Mouse (Mus musculus): ENCODE data around the gene B4galt3. TPM values are rescaled to one million over a fixed set of nuclear protein-coding genes. Genes with fewer than 3 reads are reported as not detected.
"Not testable (repeated sequence)": the region's sequence is repeated elsewhere in the genome, so short reads cannot be mapped to it uniquely, and the experiment has no call there.

Gene B4galt3
- polyA plus RNA-seq, 1 experiment from 2014 or later, result 77.0 TPM

DNA sequence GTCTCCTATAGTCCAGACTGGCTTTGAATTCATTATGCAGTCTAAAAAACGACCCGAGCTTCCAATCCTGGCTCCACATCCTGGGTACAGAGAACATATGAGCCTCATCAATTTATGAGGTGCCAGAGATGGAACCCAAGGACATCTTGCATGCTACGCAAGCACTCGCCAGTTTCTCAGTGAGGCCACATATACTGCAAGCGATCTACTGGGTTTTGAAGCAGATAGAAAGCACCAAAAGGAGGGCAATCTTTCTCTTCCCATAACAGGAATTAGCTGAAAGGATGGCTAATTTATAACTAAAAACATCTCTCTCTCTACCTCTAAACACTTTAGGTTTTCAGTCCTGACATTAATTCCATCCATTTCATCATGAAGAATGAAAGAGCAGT is 23.8 kb downstream of the B4galt3 start:
- no peaks in the 10 kb centered on the region for H3K9me3 ChIP-seq (ENCODE audit: low read length)
- peak overlapping the region; percentile 97 for H3K9ac ChIP-seq (replicated peaks; ENCODE audit: low read depth)
- ATAC-seq, result no peak
- TF ChIP-seq EP300 (IDR thresholded peaks at IDR 0.05), result no peak
- no peak for TF ChIP-seq CTCF (IDR thresholded peaks at IDR 0.05)
- 0 out of 2 replicates have a peak, but pooled peaks cover 3% of the 10 kb centered on the region for H3K27me3 ChIP-seq (replicated peaks; ENCODE audit: insufficient read depth, low read length)
- peak overlapping the region; percentile 63 for H3K4me2 ChIP-seq (replicated peaks; ENCODE audit: low read depth, low read length)
- peak overlapping the region; percentile 96 for H3K27ac ChIP-seq (ENCODE audit: low read length)
- peak overlapping the region; percentile 83 for H3K4me3 ChIP-seq (ENCODE audit: low read depth, low read length)
- H3K4me1 ChIP-seq (ENCODE audit: insufficient read depth, low read depth, low read length), result peaks cover 5% of the 10 kb centered on the region; the same call in 1 of the 2 replicates
- peak; percentile 41 for DNase-seq (ENCODE audit: low spot score)
- no peaks in the 10 kb centered on the region for H3K36me3 ChIP-seq (ENCODE audit: insufficient read depth, low read length)
- 27% methylated on average over 5 of the region's 5 CpGs for WGBS

DNA sequence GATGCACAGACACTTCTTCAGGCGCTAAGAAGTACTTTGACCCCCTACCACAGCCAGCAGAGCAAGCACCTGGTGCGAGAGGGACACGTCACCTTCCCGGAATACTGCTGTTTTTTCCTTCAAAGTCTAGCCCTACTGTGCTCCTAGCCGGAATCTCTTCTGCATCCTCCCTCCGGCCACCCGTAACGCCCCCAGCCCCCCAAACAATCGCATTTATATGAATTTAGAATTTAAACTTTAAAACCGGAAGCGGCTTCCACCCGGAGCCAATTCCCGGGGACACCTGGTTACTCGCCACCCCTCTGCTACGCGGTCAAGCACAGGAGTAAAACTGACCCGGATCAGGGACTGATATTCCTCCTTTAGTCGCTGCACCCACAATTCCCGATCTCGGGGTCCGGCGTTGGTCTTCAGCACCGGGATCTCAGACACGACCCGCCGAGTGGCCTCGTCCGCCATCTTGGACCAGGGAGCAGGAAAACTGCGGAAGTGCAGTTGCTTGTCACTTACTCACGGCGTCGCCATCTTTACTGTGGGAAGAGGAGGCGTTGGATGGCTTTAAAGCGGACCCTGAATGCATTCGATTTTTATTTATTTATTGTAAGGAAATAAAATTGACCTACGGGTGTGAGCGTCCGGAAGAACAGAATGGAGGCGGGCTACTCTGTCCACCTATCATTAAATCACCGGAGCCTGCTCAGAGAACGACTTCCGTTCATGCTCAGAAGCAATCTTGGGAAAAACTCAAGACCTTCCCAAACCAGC is 24.4 kb downstream of the B4galt3 start, which contains the start of gene Ufc1:
Gene Ufc1 (minus strand): TSS at position 727 of the 765 bp plus-strand sequence.
- under 1% methylated on average over 42 of the region's 42 CpGs for WGBS
- no peaks in the 10 kb centered on the region for H3K36me3 ChIP-seq (ENCODE audit: insufficient read depth, low read length)
- peak within 1 kb of the TSS; percentile 83 for H3K4me3 ChIP-seq (ENCODE audit: low read depth, low read length)
- H3K9me3 ChIP-seq (ENCODE audit: low read length), result no peaks in the 10 kb centered on the region
- peak within 1 kb of the TSS; percentile 63 for H3K4me2 ChIP-seq (replicated peaks; ENCODE audit: low read depth, low read length)
- peaks cover 5% of the 10 kb centered on the region; the same call in 1 of the 2 replicates for H3K4me1 ChIP-seq (ENCODE audit: insufficient read depth, low read depth, low read length)
- peak within 1 kb of the TSS; percentile 96 for H3K27ac ChIP-seq (ENCODE audit: low read length)
- peak within 1 kb of the TSS; percentile 97 for H3K9ac ChIP-seq (replicated peaks; ENCODE audit: low read depth)
- DNase-seq (ENCODE audit: low spot score), result peak; percentile 96
- ATAC-seq, result peak; percentile 92
- TF ChIP-seq EP300 (IDR thresholded peaks at IDR 0.05), result peak; percentile 59
- TF ChIP-seq CTCF (IDR thresholded peaks at IDR 0.05), result peak; percentile 54
- H3K27me3 ChIP-seq (replicated peaks; ENCODE audit: insufficient read depth, low read length), result 0 out of 2 replicates have a peak, but pooled peaks cover 3% of the 10 kb centered on the region

DNA sequence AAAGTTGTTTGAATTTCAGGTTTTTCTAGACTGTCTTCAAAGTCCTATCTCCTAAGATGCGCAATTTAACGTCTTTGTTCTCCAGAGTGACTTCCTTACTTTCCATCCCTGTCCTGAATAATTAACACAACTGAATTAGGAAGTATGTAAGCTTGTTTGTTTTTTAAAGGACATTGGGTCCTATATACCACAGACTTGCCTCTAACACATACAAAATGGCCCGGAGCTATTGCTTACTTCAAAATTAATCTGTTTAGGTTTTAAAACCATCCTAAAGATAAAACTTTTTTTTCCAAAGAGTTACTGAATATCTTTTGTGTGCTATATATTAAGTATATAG is 24.9 kb downstream of the B4galt3 start:
- no peaks in the 10 kb centered on the region for H3K9me3 ChIP-seq (ENCODE audit: low read length)
- H3K4me3 ChIP-seq (ENCODE audit: low read depth, low read length), result peak overlapping the region; percentile 83
- ATAC-seq, result peak; percentile 12; the same call in 1 of the 2 replicates
- DNase-seq (ENCODE audit: low spot score), result no peak
- peak overlapping the region; percentile 63 for H3K4me2 ChIP-seq (replicated peaks; ENCODE audit: low read depth, low read length)
- peak overlapping the region; percentile 97; the same call in 1 of the 2 replicates for H3K9ac ChIP-seq (replicated peaks; ENCODE audit: low read depth)
- H3K4me1 ChIP-seq (ENCODE audit: insufficient read depth, low read depth, low read length), result peaks cover 5% of the 10 kb centered on the region; the same call in 1 of the 2 replicates
- H3K27ac ChIP-seq (ENCODE audit: low read length), result peak overlapping the region; percentile 96
- TF ChIP-seq CTCF (IDR thresholded peaks at IDR 0.05) (no peak), EP300 (IDR thresholded peaks at IDR 0.05) (no peak)
- H3K36me3 ChIP-seq (ENCODE audit: insufficient read depth, low read length), result no peaks in the 10 kb centered on the region
- 0 out of 2 replicates have a peak, but pooled peaks cover 3% of the 10 kb centered on the region for H3K27me3 ChIP-seq (replicated peaks; ENCODE audit: insufficient read depth, low read length)
- WGBS, result 11% methylated on average over 3 of the region's 3 CpGs

GRCm38 (mm10) chr1:171298226-171298625 is 28.1 kb downstream of the B4galt3 start:
- no peak overlapping the region for H3K27ac ChIP-seq (ENCODE audit: low read length)
- 51% methylated on average over 3 of the region's 3 CpGs for WGBS
- no peaks in the 10 kb centered on the region for H3K36me3 ChIP-seq (ENCODE audit: insufficient read depth, low read length)
- no peak overlapping the region for H3K4me2 ChIP-seq (replicated peaks; ENCODE audit: low read depth, low read length)
- DNase-seq (ENCODE audit: low spot score) (no peak), ATAC-seq (no peak)
- H3K9ac ChIP-seq (replicated peaks; ENCODE audit: low read depth), result no peak overlapping the region
- H3K4me3 ChIP-seq (ENCODE audit: low read depth, low read length), result no peak overlapping the region
- peaks cover 5% of the 10 kb centered on the region; the same call in 1 of the 2 replicates for H3K4me1 ChIP-seq (ENCODE audit: insufficient read depth, low read depth, low read length)
- no peaks in the 10 kb centered on the region for H3K9me3 ChIP-seq (ENCODE audit: low read length)
- 0 out of 2 replicates have a peak, but pooled peaks cover 3% of the 10 kb centered on the region for H3K27me3 ChIP-seq (replicated peaks; ENCODE audit: insufficient read depth, low read length)
- no peak for TF ChIP-seq CTCF (IDR thresholded peaks at IDR 0.05)
- no peak for TF ChIP-seq EP300 (IDR thresholded peaks at IDR 0.05)

GRCm38 (mm10) chr1:171306157-171306556 is 36.0 kb downstream of the B4galt3 start:
- not testable (repeated sequence) for H3K36me3 ChIP-seq (ENCODE audit: insufficient read depth, low read length); ATAC-seq; H3K9me3 ChIP-seq (ENCODE audit: low read length); H3K27ac ChIP-seq (ENCODE audit: low read length); H3K4me1 ChIP-seq (ENCODE audit: insufficient read depth, low read depth, low read length); H3K9ac ChIP-seq (replicated peaks; ENCODE audit: low read depth); H3K4me2 ChIP-seq (replicated peaks; ENCODE audit: low read depth, low read length); H3K4me3 ChIP-seq (ENCODE audit: low read depth, low read length); H3K27me3 ChIP-seq (replicated peaks; ENCODE audit: insufficient read depth, low read length)
- 64% methylated on average over 5 of the region's 5 CpGs for WGBS
- DNase-seq (ENCODE audit: low spot score), result peak; percentile 3

DNA sequence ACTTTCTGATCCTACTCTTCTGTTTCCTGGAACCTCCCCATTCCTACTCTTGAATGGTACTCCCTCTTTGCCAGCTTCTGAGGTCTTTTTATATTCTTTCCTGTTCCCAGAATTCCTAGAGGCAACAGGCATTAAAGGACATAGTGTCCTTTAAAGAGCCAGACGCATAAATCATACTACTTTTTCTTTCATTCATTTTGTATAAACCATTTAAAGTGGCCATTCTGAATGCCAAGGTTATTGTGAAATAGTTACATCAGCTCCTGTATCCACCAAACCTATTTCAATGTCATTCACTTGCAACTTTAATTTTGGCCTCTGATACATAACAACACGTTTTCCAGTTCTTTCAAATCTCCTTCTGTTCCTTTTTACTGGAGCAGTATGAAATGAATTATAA is 39.2 kb downstream of the B4galt3 start:
- no peaks in the 10 kb centered on the region for H3K27me3 ChIP-seq (replicated peaks; ENCODE audit: insufficient read depth, low read length)
- H3K4me3 ChIP-seq (ENCODE audit: low read depth, low read length), result no peak overlapping the region
- 48% methylated on average over 2 of the region's 2 CpGs for WGBS
- no peak overlapping the region for H3K4me2 ChIP-seq (replicated peaks; ENCODE audit: low read depth, low read length)
- ATAC-seq (no peak), DNase-seq (ENCODE audit: low spot score) (peak; percentile 69)
- H3K9ac ChIP-seq (replicated peaks; ENCODE audit: low read depth), result no peak overlapping the region
- no peaks in the 10 kb centered on the region for H3K9me3 ChIP-seq (ENCODE audit: low read length)
- no peaks in the 10 kb centered on the region for H3K4me1 ChIP-seq (ENCODE audit: insufficient read depth, low read depth, low read length)
- H3K36me3 ChIP-seq (ENCODE audit: insufficient read depth, low read length), result no peaks in the 10 kb centered on the region
- 0 out of 2 replicates have a peak, but pooled peaks have one; percentile 27 for TF ChIP-seq EP300 (IDR thresholded peaks at IDR 0.05)
- no peak for TF ChIP-seq CTCF (IDR thresholded peaks at IDR 0.05)
- H3K27ac ChIP-seq (ENCODE audit: low read length), result no peak overlapping the region
